Mouse (Mus musculus): ENCODE measurements at regions not wholly inside any gene's neighbourhood (a gene's known extent, or its start where the extent isn't known, plus 50 kb on each side); places are given as distances from the start of the nearest gene placed in this dataset.
"Not testable (repeated sequence)": the region's sequence is repeated elsewhere in the genome, so short reads cannot be mapped to it uniquely, and the experiment has no call there.

GRCm38 (mm10) chr15:16909396-16909795, 180.8 kb downstream of the Cdh9 start:
- no peak overlapping the region for H3K9ac ChIP-seq (replicated peaks)
- no peak overlapping the region for H3K4me2 ChIP-seq (replicated peaks)

GRCm38 (mm10) chr15:16909941-16910340, 181.4 kb downstream of the Cdh9 start:
- H3K36me3 ChIP-seq; H3K27me3 ChIP-seq; H3K4me2 ChIP-seq (replicated peaks); H3K4me1 ChIP-seq (replicated peaks); H3K4me3 ChIP-seq (replicated peaks); H3K27ac ChIP-seq; ATAC-seq; H3K9me3 ChIP-seq; H3K9ac ChIP-seq (replicated peaks): not testable (repeated sequence)
- 74% methylated on average over 3 of the region's 3 CpGs for WGBS

More at GRCm38 (mm10) chr15:16909396-16909795, 180.8 kb downstream of the Cdh9 start:
- no peaks in the 10 kb centered on the region for H3K4me1 ChIP-seq (replicated peaks)
- H3K4me3 ChIP-seq (replicated peaks), result no peak overlapping the region
- H3K27ac ChIP-seq, result no peak overlapping the region
- H3K27me3 ChIP-seq, result no peaks in the 10 kb centered on the region
- no peaks in the 10 kb centered on the region for H3K36me3 ChIP-seq
- ATAC-seq, result no peak
- whole genome bisulfite sequencing, result 58% methylated on average over 1 of the region's 1 CpGs
- no peaks in the 10 kb centered on the region; the same call in 1 of the 2 replicates for H3K9me3 ChIP-seq

- ATAC-seq, result no peak
- no peak overlapping the region for H3K27ac ChIP-seq
- WGBS, result 67% methylated on average over 2 of the region's 2 CpGs
- H3K4me1 ChIP-seq (replicated peaks), result no peaks in the 10 kb centered on the region
- no peaks in the 10 kb centered on the region; the same call in 1 of the 2 replicates for H3K9me3 ChIP-seq
- no peak overlapping the region for H3K4me2 ChIP-seq (replicated peaks)
- H3K4me3 ChIP-seq (replicated peaks), result no peak overlapping the region
- no peaks in the 10 kb centered on the region for H3K27me3 ChIP-seq
- no peak overlapping the region for H3K9ac ChIP-seq (replicated peaks)
- no peaks in the 10 kb centered on the region for H3K36me3 ChIP-seq
Measured at GRCm38 (mm10) chr15:16914966-16915569, 186.5 kb downstream of the Cdh9 start.

- Histone ChIP-seq H3K36me3 (no peaks in the 10 kb centered on the region), H3K4me2 (replicated peaks) (no peak overlapping the region), H3K27ac (no peak overlapping the region), H3K9me3 (no peaks in the 10 kb centered on the region), H3K4me1 (replicated peaks) (no peaks in the 10 kb centered on the region), H3K9ac (replicated peaks) (no peak overlapping the region), H3K27me3 (no peaks in the 10 kb centered on the region), H3K4me3 (replicated peaks) (no peak overlapping the region)
- 85% methylated on average over 1 of the region's 1 CpGs for WGBS
- no peak for ATAC-seq
Measured at GRCm38 (mm10) chr15:16923246-16923645, 194.7 kb downstream of the Cdh9 start.

- 87% methylated on average over 2 of the region's 2 CpGs for WGBS
Measured at GRCm38 (mm10) chr15:16933137-16933677, 204.7 kb downstream of the Cdh9 start.

GRCm38 (mm10) chr15:16934438-16934837, 205.9 kb downstream of the Cdh9 start:
- H3K4me3 ChIP-seq (replicated peaks), result no peak overlapping the region
- H3K4me1 ChIP-seq (replicated peaks), result no peaks in the 10 kb centered on the region
- no peaks in the 10 kb centered on the region for H3K9me3 ChIP-seq
- no peak overlapping the region for H3K9ac ChIP-seq (replicated peaks)
- H3K36me3 ChIP-seq, result no peaks in the 10 kb centered on the region
- 93% methylated on average over 3 of the region's 3 CpGs for WGBS
- no peaks in the 10 kb centered on the region for H3K27me3 ChIP-seq
- ATAC-seq, result no peak
- H3K4me2 ChIP-seq (replicated peaks), result no peak overlapping the region
- no peak overlapping the region for H3K27ac ChIP-seq

More at GRCm38 (mm10) chr15:16933137-16933677, 204.7 kb downstream of the Cdh9 start:
- Histone ChIP-seq H3K4me2 (replicated peaks) (no peak overlapping the region), H3K27ac (no peak overlapping the region), H3K4me3 (replicated peaks) (no peak overlapping the region), H3K4me1 (replicated peaks) (no peaks in the 10 kb centered on the region), H3K9ac (replicated peaks) (no peak overlapping the region), H3K27me3 (no peaks in the 10 kb centered on the region), H3K9me3 (no peaks in the 10 kb centered on the region), H3K36me3 (no peaks in the 10 kb centered on the region)
- ATAC-seq, result no peak

- not testable (repeated sequence) for H3K27ac ChIP-seq; H3K36me3 ChIP-seq; H3K4me2 ChIP-seq (replicated peaks); H3K4me3 ChIP-seq (replicated peaks); H3K9me3 ChIP-seq; H3K4me1 ChIP-seq (replicated peaks); ATAC-seq; H3K27me3 ChIP-seq; H3K9ac ChIP-seq (replicated peaks)
- 79% methylated on average over 4 of the region's 4 CpGs for WGBS
Measured at GRCm38 (mm10) chr15:16975821-16976220, 247.3 kb downstream of the Cdh9 start.

- 21% methylated on average over 1 of the region's 1 CpGs for WGBS
- ATAC-seq, result no peak
- H3K36me3 ChIP-seq, result no peaks in the 10 kb centered on the region
- H3K9ac ChIP-seq (replicated peaks), result no peak overlapping the region
- no peaks in the 10 kb centered on the region for H3K27me3 ChIP-seq
- no peaks in the 10 kb centered on the region for H3K9me3 ChIP-seq
- H3K4me2 ChIP-seq (replicated peaks), result no peak overlapping the region
- H3K4me1 ChIP-seq (replicated peaks), result no peaks in the 10 kb centered on the region
- H3K4me3 ChIP-seq (replicated peaks), result no peak overlapping the region
- H3K27ac ChIP-seq, result no peak overlapping the region
Measured at GRCm38 (mm10) chr15:16990848-16991247, 262.3 kb downstream of the Cdh9 start.

- Histone ChIP-seq H3K9ac (replicated peaks) (no peak overlapping the region), H3K9me3 (no peaks in the 10 kb centered on the region), H3K4me3 (replicated peaks) (no peak overlapping the region), H3K4me2 (replicated peaks) (no peak overlapping the region), H3K27me3 (no peaks in the 10 kb centered on the region), H3K27ac (no peak overlapping the region), H3K4me1 (replicated peaks) (no peaks in the 10 kb centered on the region), H3K36me3 (no peaks in the 10 kb centered on the region)
- 79% methylated on average over 1 of the region's 1 CpGs for WGBS
- no peak for ATAC-seq
Measured at GRCm38 (mm10) chr15:16995667-16996066, 267.1 kb downstream of the Cdh9 start.

- H3K9ac ChIP-seq (replicated peaks), result no peak overlapping the region
- no peak for ATAC-seq
- 84% methylated on average over 2 of the region's 2 CpGs for WGBS
Measured at GRCm38 (mm10) chr15:17006139-17006538, 277.6 kb downstream of the Cdh9 start.

GRCm38 (mm10) chr15:17007811-17008210, 279.3 kb downstream of the Cdh9 start:
- H3K36me3 ChIP-seq, result no peaks in the 10 kb centered on the region
- no peak overlapping the region for H3K4me3 ChIP-seq (replicated peaks)
- no peak for ATAC-seq
- no peaks in the 10 kb centered on the region for H3K9me3 ChIP-seq
- H3K4me2 ChIP-seq (replicated peaks), result no peak overlapping the region
- H3K27me3 ChIP-seq, result no peaks in the 10 kb centered on the region
- WGBS, result 97% methylated on average over 4 of the region's 4 CpGs
- H3K9ac ChIP-seq (replicated peaks), result no peak overlapping the region
- H3K27ac ChIP-seq, result no peak overlapping the region
- H3K4me1 ChIP-seq (replicated peaks), result no peaks in the 10 kb centered on the region

More at GRCm38 (mm10) chr15:17006139-17006538, 277.6 kb downstream of the Cdh9 start:
- H3K9me3 ChIP-seq, result no peaks in the 10 kb centered on the region
- H3K27ac ChIP-seq, result no peak overlapping the region
- no peak overlapping the region for H3K4me3 ChIP-seq (replicated peaks)
- H3K4me2 ChIP-seq (replicated peaks), result no peak overlapping the region
- no peaks in the 10 kb centered on the region for H3K36me3 ChIP-seq
- no peaks in the 10 kb centered on the region for H3K27me3 ChIP-seq
- H3K4me1 ChIP-seq (replicated peaks), result no peaks in the 10 kb centered on the region

GRCm38 (mm10) chr15:17048867-17049628, 320.5 kb downstream of the Cdh9 start:
- Histone ChIP-seq H3K4me3 (replicated peaks) (no peak overlapping the region), H3K27me3 (no peaks in the 10 kb centered on the region), H3K9ac (replicated peaks) (no peak overlapping the region), H3K9me3 (no peaks in the 10 kb centered on the region), H3K4me1 (replicated peaks) (no peaks in the 10 kb centered on the region), H3K4me2 (replicated peaks) (no peak overlapping the region), H3K36me3 (no peaks in the 10 kb centered on the region), H3K27ac (no peak overlapping the region)
- 50% methylated on average over 2 of the region's 2 CpGs for WGBS
- no peak for ATAC-seq
